Comparison of ENCODE assay signal across 15 mouse cellular contexts in the genomic region with DNA sequence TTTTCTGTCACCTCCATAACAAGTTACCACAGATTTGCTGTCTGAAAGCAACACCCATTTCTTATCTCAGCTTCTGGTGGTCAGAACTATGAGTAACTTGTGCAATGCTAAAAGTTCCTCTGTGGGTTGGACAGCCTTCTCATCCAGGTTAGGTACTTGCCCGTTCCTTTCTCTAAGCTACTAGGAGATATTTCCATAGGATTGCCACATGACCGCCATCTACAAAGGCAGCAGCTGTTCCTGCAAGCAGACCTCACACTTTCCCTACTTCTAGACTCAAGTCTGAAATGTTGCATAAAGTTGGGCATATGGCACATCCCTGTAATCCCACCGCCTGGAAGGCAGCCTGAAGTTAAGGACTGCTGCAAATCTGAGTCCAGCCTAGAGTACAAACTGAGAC.
"Had no signal": no experiment of that assay in that cellular context is flagged by ENCODE, and none has a peak within 500 bp of the region (broad histone marks: within the 10 kb centered on the region; RNA-seq: fewer than 3 reads in every experiment).

No protein-coding gene starts in this region.

- DNase-seq: kidney, adult 18-20 months; kidney, postnatal 10 days; kidney, postnatal 4 days; liver; lung, adult 2 months; lung, postnatal 36 days; thymus, adult 2 months; thymus, postnatal 25 days had no signal

- H3K4me3 ChIP-seq: left cerebral cortex, adult 2 months; limb, embryonic 12.5 days; megakaryocyte, embryonic 14.5 days; midbrain, embryonic 15.5 days; neural tube, embryonic 12.5 days had no signal

- H3K27ac ChIP-seq: left cerebral cortex, adult 2 months; limb, embryonic 12.5 days; liver, embryonic 14.5 days; midbrain, embryonic 15.5 days; neural tube, embryonic 12.5 days had no signal

- H3K27me3 ChIP-seq: limb, embryonic 12.5 days; megakaryocyte, embryonic 14.5 days; midbrain, embryonic 15.5 days; neural tube, embryonic 12.5 days had no signal

- ATAC-seq: lung, postnatal 0 days; midbrain, embryonic 15.5 days had no signal
